Mouse (Mus musculus) testis, postnatal 10 days (tissue): ENCODE data around the gene Irf2.

Experiments used
- DNase-seq: peaks from one replicate; pipeline ENCODE4 v3.0.0; 2021; ENCODE audit warnings: low spot score

Irf2 gene

GRCm38 (mm10) chr8:46757613-46758012 is 18.1 kb downstream of the Irf2 start:
- DNase-seq, result no peak

DNA sequence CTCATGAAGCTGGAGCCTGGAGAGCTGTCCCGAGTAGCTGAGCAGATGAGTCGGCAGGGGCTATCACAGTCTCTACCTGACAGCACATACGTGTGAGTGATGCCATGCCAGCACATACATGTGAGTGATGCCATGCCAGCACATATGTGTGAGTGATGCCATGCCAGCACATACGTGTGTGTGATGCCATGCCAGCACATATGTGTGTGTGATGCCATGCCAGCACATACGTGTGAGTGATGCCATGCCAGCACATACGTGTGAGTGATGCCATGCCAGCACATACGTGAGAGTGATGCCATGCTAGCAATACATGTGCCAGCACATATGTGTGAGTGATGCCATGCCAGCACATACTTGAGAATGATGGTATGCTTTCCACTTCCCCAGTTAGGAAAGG is 18.6 kb downstream of the Irf2 start:
- DNase-seq, result no peak

GRCm38 (mm10) chr8:46758676-46759075 is 19.1 kb downstream of the Irf2 start:
- no peak for DNase-seq

DNA sequence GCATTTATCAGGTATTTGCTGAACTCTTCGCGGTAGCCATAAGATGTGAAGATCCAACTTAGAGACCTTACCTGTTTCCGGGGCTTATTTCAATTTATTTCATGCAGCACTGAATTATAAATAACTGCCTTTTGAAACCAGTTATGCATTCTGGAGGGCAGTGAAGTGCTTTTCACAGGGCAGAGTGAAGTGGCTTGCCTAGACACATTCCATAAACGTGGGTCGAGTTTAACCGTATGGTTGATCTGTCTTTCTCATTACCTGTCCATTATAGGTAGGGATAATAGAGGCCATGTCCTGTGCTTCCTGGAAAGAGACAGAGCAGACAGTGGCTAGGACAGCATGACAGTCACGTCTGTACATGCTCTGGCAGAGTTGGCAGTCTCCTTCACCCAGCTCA is 20.0 kb downstream of the Irf2 start:
- DNase-seq, result no peak

- no peak for DNase-seq
These were observed 21.2 kb downstream of the Irf2 start for GRCm38 (mm10) chr8:46760701-46761100.

DNA sequence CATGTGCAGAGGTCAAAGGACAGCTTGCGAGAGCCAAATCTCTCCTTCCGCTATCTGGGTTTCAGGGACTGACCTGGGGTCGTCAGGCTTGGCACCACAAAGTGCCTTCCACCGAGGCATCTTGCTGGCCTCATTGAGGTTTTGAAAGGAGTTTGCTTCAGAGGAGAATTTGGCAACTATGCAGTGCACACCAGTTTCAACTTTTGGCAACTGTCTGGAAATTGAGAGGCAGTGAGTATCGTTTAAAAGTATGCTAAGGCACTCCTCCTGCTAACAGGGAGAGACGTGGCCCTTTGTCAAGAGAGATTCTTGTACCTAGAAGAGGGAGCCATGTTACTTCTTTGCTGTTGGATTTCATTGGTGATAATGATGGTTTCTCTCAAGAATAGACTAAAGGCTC is 21.9 kb downstream of the Irf2 start:
- no peak for DNase-seq

DNA sequence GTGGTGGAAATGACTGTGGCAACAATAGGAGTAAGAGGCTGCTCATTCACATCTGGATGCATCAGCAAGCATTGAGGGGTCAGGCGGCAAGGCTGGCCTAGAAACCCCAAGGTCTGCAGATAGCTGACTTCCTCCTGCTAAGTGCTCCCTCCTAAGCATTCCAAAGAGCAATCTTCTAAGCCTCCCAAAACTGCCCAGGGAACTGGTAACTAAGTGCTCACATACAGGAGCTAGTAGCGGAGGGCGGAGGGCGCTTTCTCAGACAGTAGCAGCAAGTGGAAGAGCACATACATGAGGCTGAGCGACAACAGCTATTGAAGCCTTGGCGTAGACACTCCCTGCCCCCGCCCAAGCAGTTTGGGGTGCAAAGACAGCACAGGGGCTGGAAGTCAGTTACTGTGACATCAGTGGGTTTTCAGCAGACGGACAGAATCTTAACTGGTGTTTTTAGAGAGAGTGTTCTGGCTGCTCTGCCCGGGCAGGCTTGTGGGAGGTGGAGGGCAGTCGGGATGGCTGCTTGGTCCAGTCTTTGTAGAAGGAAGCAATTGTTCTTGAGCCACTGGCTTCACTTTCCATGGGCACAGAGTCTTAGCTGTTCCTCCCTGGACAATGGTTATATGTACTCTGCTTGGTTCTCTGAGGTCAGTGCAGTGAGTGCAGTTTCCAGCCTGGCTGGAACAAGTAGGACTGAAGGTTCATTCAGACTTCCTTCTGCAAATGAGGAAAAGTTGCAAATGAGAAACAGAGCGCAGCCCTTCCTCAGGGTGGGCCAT is 30.1 kb downstream of the Irf2 start:
- DNase-seq, result peak; percentile 50

DNA sequence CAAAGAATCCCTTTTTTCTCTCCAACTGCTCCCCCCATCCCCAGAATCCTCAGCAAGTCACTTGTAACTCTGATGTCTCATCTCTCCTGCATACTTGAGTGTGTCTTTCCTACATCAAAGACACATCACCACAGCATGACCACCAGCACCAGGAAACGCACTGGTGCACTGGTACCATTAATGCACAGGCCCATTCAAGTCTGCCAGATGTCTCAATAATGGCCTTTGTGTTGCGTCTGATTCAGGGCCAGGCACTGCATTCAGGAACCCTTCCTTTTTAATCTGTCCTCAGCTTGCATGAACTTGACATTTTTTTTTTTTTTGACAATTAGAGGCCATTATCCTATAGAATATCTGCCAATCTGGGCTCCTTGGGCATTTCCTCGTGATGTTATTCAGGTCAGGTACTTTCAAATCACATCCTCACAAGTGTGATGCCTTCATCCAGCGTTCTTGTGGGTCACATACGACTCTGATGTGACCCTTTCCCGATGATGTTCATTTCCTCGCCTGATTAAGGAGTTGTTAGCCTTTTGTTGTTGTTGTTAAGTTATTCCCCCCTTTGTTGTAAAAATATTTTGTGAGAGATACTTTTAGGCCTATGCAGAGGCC is 31.5 kb downstream of the Irf2 start:
- no peak for DNase-seq

DNA sequence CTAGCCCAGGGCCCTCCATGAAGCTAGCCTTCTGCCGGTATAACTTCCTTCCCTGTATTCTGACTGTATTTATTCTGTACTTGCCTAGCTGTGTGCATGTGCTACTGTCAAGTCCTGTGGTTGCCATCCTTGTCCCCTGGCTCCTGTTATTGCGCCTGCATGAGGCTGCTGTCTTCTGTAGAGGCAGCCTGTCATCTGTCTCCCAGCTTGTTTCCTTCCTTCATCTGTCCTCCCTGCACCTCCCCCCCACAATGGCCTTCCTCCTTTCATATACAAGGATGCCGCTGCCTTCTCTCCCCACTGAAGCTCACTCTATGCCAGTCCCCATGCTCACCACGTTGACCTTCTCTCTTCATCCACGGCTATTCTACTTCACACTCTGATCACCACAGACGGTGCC is 33.3 kb downstream of the Irf2 start:
- DNase-seq, result no peak

DNA sequence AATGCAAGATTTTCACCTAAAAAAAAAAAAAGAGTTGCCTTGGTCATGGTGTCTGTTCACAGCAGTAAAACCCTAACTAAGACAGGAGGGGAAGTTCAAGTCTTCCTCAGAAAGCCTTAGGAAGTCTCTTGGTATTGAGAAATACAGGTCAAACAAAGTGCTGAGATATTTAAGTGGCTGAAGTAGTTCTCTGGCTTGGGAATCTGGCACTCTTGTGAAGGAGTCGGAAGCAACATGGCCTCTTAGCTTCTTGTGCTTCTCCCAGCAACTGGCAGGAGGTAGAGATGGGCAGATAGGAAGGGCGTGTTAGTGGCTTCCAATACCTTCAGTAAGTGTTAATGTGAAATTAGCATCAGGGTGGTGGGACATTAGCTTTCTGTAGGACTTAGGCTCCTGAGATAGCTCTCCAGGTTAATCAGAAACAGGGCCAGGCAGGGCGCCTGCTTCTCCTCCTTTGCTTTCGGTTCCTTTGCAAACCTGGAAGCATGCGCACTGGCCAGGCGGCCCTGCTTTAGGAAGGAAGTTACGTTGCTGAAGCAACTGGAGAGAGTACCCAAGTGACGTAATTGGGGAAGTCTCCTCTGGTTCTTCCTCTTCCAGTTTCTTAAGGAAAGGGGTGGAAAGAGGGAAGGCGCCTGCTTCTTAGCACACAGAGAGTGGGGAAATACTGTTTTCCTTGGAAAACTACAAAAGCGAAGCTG is 38.4 kb downstream of the Irf2 start:
- no peak for DNase-seq

DNA sequence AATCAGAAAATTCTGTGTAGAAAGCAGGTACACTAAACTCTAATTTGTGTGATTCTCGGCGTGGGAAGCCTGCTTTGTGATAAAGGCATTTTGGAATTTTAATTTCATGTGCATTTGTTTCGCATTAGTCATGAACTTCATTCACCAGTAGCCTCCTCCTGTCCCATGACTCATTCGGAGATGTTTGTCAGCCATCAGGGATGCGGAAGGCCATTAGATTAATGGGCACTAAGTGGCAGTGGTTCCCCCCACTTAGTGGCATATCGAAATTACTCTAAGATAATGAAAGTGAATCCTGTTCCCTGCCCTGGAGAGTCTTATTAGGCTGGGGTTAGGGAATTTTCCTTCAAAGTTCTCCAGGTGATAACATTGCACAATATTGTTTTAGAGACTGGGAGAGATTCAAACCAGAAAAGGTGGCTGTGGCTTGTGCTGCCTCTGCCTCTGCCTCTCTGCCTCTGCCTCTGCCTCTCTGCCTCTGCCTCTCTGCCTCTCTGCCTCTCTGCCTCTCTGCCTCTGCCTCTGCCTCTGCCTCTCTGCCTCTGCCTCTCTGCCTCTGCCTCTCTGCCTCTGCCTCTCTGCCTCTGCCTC is 41.6 kb downstream of the Irf2 start:
- no peak for DNase-seq

DNA sequence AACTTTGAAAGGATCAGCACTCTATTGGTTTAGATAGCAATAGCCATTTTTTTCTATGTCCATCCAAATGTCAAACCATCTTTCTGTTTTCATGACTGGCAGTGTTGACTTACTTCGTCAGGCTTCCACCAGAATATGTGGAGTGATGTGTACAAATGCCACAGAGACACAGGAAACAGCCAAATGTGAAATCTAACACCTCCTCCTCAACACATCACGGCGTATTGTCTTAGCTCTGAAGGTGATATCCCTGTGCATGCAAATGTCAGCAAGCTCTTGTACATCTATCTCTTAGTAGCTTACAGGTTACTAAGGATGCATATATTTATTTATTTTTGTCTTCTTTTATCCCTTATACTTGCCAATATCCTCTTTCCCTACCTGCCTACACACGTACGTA is 42.7 kb downstream of the Irf2 start:
- DNase-seq, result no peak

GRCm38 (mm10) chr8:46785070-46785469 is 45.5 kb downstream of the Irf2 start:
- DNase-seq, result no peak

GRCm38 (mm10) chr8:46785926-46786325 is 46.4 kb downstream of the Irf2 start:
- DNase-seq, result no peak

GRCm38 (mm10) chr8:46789091-46789881 is 49.8 kb downstream of the Irf2 start:
- DNase-seq, result no peak

- no peak for DNase-seq
These were observed 52.3 kb downstream of the Irf2 start for GRCm38 (mm10) chr8:46791664-46792371.

DNA sequence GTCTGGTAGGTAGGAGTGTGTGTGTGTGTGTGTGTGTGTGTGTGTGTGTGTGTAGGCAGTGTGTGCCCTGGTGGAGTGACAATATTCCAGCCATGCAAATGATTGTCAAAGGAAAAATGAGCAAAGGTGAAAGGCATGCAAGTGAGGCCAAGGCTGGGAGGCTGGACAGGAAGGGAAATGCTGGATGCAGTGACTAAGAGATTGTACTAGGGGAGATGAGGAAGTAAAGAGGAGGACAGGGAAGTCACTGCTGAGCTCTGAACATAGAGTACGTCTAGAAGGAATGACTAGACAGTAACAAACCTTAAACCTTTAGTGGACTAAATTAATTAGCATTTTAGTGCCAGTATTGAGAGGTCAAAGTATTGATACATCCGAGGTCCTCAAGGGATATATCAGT is 53.1 kb downstream of the Irf2 start:
- DNase-seq, result no peak

DNA sequence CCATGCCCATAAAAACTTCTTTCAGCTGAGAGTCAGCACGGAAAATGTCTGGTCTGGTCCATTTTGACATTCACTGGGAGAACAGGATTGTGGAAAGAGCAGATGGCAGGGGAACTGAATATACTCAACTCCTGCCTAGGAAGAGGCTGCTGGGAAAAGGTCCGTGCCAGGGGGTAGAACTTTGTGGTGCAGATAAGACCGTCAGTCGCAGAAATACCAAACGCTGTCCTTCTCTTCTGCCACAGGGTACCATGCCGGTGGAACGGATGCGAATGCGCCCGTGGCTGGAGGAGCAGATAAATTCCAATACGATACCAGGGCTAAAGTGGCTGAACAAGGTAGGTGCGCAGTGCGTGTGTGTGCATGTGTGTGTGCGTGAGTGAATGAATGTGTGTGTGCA is 53.7 kb downstream of the Irf2 start:
- no peak for DNase-seq

- no peak for DNase-seq
These were observed 54.8 kb downstream of the Irf2 start for GRCm38 (mm10) chr8:46794317-46794716.

GRCm38 (mm10) chr8:46799212-46799611 is 59.7 kb downstream of the Irf2 start:
- DNase-seq, result no peak

DNA sequence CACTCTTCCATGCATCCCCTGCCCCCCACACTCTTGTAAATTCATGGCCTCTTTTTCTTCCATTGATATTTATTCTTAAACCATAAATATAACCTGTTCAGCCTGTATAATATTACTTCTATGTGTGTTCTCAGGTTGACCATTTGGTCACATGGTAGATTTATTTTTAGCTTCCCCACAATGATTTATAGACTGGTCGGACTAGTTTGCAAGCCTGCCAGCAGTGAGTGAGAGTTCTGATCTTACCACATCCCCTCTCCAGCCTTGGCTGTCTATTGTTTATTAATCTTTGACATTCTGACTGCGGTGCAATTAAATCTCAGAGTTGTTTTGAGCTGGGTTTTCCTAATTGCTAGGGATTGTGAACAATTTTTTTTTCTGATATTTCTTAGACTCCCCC is 60.2 kb downstream of the Irf2 start:
- no peak for DNase-seq
